Mouse (Mus musculus) liver, postnatal 0 days (tissue): Measurements from ENCODE around the gene Fcna. TPM values are rescaled to one million over a fixed set of nuclear protein-coding genes. Genes with fewer than 3 reads are reported as not detected.

ENCODE experiments used
- ATAC-seq: fragments of 200-750 bp; cut with Nextera tagmentation; 2 replicates; pipeline ENCODE4 v1.8.0; 2017; ENCODE audit warnings: mild to moderate bottlenecking, moderate library complexity
- DNase-seq: peaks from one replicate; pipeline ENCODE4 v3.0.0-alpha.2; 2016
- H3K27ac ChIP-seq: fragments of 300-500 bp; sonication (generic); 2 replicates; pipeline ENCODE4 v1.5.1; 2014; ENCODE audit warnings: antibody characterized with exemption, moderate library complexity, mild to moderate bottlenecking, low read depth
- H3K27me3 ChIP-seq: fragments of 300-500 bp; sonication (generic); 2 replicates; pipeline ENCODE4 v1.6.1; 2014; ENCODE audit warnings: low read length, control low read depth, mixed read lengths; ENCODE audit not compliant: insufficient read depth
- H3K36me3 ChIP-seq: fragments of 300-500 bp; sonication (generic); replicated peaks from 2 replicates; pipeline ENCODE4 v1.6.1; 2014; ENCODE audit warnings: mild to moderate bottlenecking, control low read depth, low read length, moderate library complexity, mixed read lengths; ENCODE audit not compliant: insufficient read depth
- H3K4me1 ChIP-seq: fragments of 300-500 bp; sonication (generic); 2 replicates; pipeline ENCODE4 v1.6.1; 2014; ENCODE audit warnings: antibody characterized with exemption, mild to moderate bottlenecking, control low read depth; ENCODE audit not compliant: insufficient read depth
- H3K4me2 ChIP-seq: fragments of 300-500 bp; sonication (generic); 2 replicates; pipeline ENCODE4 v1.6.1; 2014; ENCODE audit warnings: low read depth, mild to moderate bottlenecking, low read length, moderate library complexity, mixed read lengths
- H3K4me3 ChIP-seq: fragments of 300-500 bp; sonication (generic); 2 replicates; pipeline ENCODE4 v1.5.1; 2014; ENCODE audit warnings: low read depth, low read length
- H3K9ac ChIP-seq: fragments of 300-500 bp; sonication (generic); replicated peaks from 2 replicates; pipeline ENCODE4 v1.6.1; 2014; ENCODE audit warnings: mild to moderate bottlenecking, moderate library complexity
- H3K9me3 ChIP-seq: fragments of 300-500 bp; sonication (generic); 2 replicates; pipeline ENCODE4 v1.6.1; 2016; ENCODE audit warnings: mild to moderate bottlenecking, control low read depth, low read length, mixed read lengths
- CTCF ChIP-seq: sonication (generic); IDR thresholded peaks from 2 replicates; pipeline ENCODE4 v1.5.1; 2016; ENCODE audit warnings: antibody characterized with exemption, low read depth
- EP300 ChIP-seq: IDR thresholded peaks from 2 replicates; pipeline ENCODE4 v1.6.1; 2016; ENCODE audit warnings: antibody characterized with exemption, low read depth, mild to moderate bottlenecking
- WGBS: fragments of 180-500 bp; shearing (Covaris S2); extraction: QIAGEN DNeasy Blood & Tissue Kit; methylation state at CpG from one replicate; pipeline ENCODE4 v1.1.7; 2014; ENCODE audit not compliant: insufficient replicate concordance; 5-methylcytosine and 5-hydroxymethylcytosine counted together
- polyA plus RNA-seq: library from polyadenylated mRNA; unstranded; fragments of >200 nt; fragmentation: Nextera tagmentation; extraction: Ambion mirVana; gene quantifications from 2 replicates; pipeline ENCODE4 v1.2.1, GENCODE M21; 2015

Fcna gene
- polyA plus RNA-seq, 1 experiment from 2014 or later, result 100 TPM

DNA sequence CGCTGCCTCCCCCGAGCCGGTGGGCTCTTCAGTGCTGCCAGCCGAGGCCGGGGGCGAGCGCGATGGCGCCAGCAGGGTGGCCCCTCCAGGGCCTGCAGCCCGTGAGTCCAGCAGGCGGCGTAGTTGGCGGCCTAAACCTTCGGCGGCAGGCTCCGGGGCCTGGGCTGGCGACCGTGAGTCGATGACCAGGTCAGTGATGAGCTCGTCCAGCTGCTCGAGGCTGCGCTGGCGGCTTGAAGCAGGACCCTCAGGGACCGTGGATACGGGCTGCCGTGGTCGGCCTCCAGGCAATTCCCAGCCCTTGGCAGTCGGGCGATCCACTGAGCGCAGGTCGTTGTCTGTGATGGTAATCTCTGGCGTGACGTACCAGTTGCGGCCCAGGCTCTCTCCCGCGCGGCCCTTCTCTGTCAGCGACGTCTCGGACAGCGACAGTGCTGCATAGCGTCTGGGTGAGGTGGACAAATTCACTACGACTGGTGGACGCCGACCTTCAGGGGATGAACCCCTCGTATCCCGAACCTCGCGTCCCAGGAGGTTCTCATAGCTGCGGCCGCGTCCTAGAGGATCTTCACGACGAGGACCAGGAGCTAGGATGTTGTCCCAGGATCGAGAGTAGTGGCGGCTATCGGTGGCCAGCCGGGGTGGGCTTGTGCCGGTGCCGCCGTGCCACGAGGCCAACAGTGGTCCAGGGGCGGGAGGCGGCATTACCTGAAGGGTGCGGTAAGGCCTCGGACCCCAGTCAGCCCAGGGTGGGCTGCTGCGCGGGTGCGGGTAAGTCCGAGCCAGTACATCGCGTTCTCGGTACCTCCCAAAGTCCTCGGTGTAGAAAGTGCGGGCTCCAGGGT is 49.7 kb downstream of the Fcna start:
- ATAC-seq (no peak), DNase-seq (no peak)
- H3K36me3 ChIP-seq, result peaks cover under 1% of the 10 kb centered on the region; the same call in 1 of the 2 replicates
- H3K27me3 ChIP-seq, result peaks cover 55% of the 10 kb centered on the region
- peak overlapping the region; percentile 21; the same call in 1 of the 2 replicates for H3K4me3 ChIP-seq
- 6% methylated on average over 74 of the region's 75 CpGs for WGBS
- no peak overlapping the region for H3K9ac ChIP-seq
- TF ChIP-seq CTCF, result peak; percentile 30; the same call in 1 of the 2 replicates
- no peak for TF ChIP-seq EP300
- H3K27ac ChIP-seq, result no peak overlapping the region
- H3K4me2 ChIP-seq, result peak overlapping the region; percentile 40
- peaks cover 50% of the 10 kb centered on the region for H3K4me1 ChIP-seq
- H3K9me3 ChIP-seq, result no peaks in the 10 kb centered on the region

DNA sequence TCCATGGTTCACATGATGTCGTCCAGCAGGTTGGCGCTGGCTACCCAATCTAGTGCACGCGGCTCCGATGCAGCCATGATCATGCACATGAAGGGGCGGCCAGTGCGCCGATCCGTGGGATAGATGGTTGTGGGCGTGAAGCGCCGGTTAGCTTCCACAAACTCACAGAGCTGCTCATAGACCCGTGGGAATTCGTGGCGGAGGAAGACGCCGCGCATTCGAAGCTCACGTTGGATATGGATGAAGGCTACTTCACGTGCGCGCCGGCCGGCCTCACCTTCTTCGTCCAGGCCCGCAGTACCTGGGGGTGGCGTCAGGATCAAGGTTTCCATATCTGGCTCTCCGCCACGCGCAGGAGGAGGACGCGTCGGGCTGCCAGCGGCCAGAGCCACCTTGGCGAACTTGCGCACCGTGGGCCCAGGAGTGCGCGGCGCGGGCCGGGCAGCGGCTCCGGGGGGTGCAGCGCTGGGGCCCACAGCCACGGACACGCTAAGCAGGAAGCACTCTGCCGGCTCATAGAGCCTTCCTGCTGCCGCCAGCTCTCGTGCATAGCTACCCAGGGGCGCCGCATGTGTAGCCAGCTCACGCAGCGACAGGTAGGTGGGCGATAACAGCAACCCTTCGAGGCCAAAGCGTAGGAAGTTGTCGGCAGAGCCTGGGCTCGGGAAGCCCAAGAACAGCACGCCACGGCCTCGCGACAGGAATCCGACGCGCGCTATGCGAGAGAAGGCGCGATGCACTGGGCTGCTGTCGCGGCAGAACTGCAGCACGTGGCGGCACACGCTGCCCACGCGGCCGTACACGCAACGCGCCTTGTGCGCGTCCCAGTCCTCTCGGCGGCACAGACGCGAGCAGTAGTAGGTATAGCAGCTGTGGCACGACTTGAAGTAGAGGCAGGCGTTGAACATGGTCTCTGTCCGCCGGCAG is 50.6 kb downstream of the Fcna start:
- peaks cover 55% of the 10 kb centered on the region for H3K27me3 ChIP-seq
- no peaks in the 10 kb centered on the region for H3K36me3 ChIP-seq
- peaks cover 52% of the 10 kb centered on the region for H3K4me1 ChIP-seq
- H3K4me2 ChIP-seq, result peak overlapping the region; percentile 40
- H3K9ac ChIP-seq, result no peak overlapping the region
- TF ChIP-seq CTCF (no peak), EP300 (no peak)
- 22% methylated on average over 90 of the region's 92 CpGs for WGBS
- no peak for ATAC-seq
- no peak overlapping the region for H3K27ac ChIP-seq
- H3K4me3 ChIP-seq, result peak overlapping the region; percentile 21; the same call in 1 of the 2 replicates
- no peak for DNase-seq
- H3K9me3 ChIP-seq, result no peaks in the 10 kb centered on the region

DNA sequence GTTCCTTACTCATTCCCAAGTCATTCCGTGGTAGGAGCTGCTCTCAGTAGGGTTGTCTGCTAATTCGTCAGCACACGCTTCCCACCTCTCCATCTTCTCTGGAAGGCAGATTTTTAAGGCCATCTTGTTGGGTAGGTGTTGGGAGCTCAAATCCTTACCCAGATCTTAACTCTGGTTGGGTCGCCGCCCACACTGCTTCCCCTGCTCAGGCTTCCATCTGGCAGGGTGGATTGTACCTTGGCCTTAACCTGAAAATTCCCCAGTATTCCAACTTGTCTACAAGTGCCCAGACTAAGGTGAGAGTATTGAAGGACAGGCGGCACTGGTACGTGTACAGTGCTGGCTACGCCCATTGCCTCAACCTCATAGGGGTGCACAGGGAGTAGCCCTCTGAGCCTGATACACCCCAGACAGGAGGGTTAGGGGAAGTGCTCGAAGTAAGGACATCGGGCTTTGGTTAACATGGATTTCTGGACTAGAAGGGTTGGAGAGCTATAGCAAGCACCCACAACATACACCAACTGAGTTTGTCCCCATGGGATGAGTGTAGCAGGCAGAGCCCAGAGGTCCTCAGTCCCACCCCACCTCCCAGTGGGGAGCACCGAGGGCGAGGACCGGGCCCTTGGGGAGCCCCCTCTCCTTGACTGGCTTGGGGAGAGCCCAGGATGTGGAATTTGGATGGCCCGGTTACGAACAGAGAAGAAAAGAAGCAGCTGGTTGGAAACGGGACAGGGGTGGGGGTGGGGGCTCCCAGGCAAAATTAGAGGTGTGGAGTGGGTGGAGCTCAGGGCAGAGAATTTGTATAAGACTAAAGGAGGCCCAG is 51.6 kb downstream of the Fcna start:
- H3K4me1 ChIP-seq, result peaks cover 44% of the 10 kb centered on the region

DNA sequence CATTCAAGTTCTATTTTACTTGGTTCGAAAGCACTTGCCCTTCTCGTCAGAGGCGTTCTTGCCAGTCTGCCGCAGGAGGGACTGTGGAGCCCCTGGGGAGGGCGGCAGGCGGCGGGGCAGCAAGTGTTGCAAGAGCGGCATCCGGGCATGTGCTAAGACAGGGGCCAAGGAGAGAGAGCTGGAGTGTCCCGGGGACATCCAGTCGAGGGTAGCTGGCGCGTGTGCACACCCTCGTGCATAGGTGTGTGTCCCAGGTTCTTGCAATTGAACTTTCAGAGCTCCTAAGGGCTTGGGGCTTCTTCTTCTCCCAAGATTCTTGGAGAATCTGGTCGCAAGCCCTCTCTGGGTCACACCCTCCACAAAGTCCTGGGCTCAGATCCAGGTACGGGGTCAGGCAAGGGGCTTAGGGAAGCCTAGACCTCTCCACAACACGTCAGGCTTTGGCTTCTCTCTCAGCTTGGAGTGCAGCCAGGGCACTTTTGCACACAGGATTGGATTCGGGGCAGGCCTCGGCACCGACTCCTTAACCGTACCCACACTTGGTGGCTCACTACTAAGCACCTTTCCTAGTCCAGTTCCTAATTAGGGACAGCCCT is 52.3 kb downstream of the Fcna start:
- DNase-seq (peak; percentile 60), ATAC-seq (no peak)
- Histone ChIP-seq H3K9me3 (no peaks in the 10 kb centered on the region), H3K4me1 (peaks cover 41% of the 10 kb centered on the region), H3K27me3 (peaks cover 49% of the 10 kb centered on the region), H3K9ac (peak overlapping the region; percentile 61), H3K27ac (peak overlapping the region; percentile 68; the same call in 1 of the 2 replicates), H3K36me3 (no peaks in the 10 kb centered on the region), H3K4me3 (peak overlapping the region; percentile 55), H3K4me2 (peak overlapping the region; percentile 87)
- WGBS, result 21% methylated on average over 19 of the region's 21 CpGs
- TF ChIP-seq EP300 (no peak), CTCF (no peak)

More for the DNA sequence above, 51.6 kb downstream of the Fcna start:
- Histone ChIP-seq H3K27me3 (peaks cover 55% of the 10 kb centered on the region), H3K9me3 (no peaks in the 10 kb centered on the region), H3K9ac (no peak overlapping the region), H3K4me2 (no peak overlapping the region), H3K27ac (no peak overlapping the region), H3K4me3 (no peak overlapping the region), H3K36me3 (no peaks in the 10 kb centered on the region)
- WGBS, result 79% methylated on average over 16 of the region's 16 CpGs
- ATAC-seq, result no peak
- TF ChIP-seq EP300, result no peak
- no peak for DNase-seq

Other genes starting within 250 kb of the Fcna start
- 2.9 and 3.6 TPM in 2 replicates for gene Entpd2, start 232.2 kb downstream of the Fcna start, polyA plus RNA-seq
- 5.2 and 5.4 TPM in 2 replicates for gene Npdc1, start 228.7 kb downstream of the Fcna start, polyA plus RNA-seq
- 0.78 and 0.97 TPM in 2 replicates for gene Fut7, start 204.8 kb downstream of the Fcna start, polyA plus RNA-seq
- gene Abca2, start 199.3 kb downstream of the Fcna start, polyA plus RNA-seq, result 0.71 and 0.87 TPM in 2 replicates
- gene Clic3, start 171.2 kb downstream of the Fcna start, polyA plus RNA-seq, result 0.77 and 1.4 TPM in 2 replicates
- 14.7 and 17.1 TPM in 2 replicates for gene Paxx, start 166.9 kb downstream of the Fcna start, polyA plus RNA-seq
- 0.83 and 1.0 TPM in 2 replicates for gene Ptgds, start 158.0 kb downstream of the Fcna start, polyA plus RNA-seq
- not detected in 2 replicates for gene Lcn12, start 134.1 kb downstream of the Fcna start, polyA plus RNA-seq
- gene Fbxw5, start 127.3 kb downstream of the Fcna start, polyA plus RNA-seq, result 26.7 and 26.9 TPM in 2 replicates
- gene C8g, start 126.3 kb downstream of the Fcna start, polyA plus RNA-seq, result 106 and 107 TPM in 2 replicates
- 10.6 and 10.7 TPM in 2 replicates for gene Traf2, start 81.1 kb downstream of the Fcna start, polyA plus RNA-seq
- 263 and 268 TPM in 2 replicates for gene Edf1, start 70.2 kb downstream of the Fcna start, polyA plus RNA-seq
- 0.07 and 0.09 TPM in 2 replicates for gene Mamdc4, start 53.2 kb downstream of the Fcna start, polyA plus RNA-seq
- gene Phpt1, start 52.8 kb downstream of the Fcna start, polyA plus RNA-seq, result 44.7 and 46.1 TPM in 2 replicates
- gene Ajm1, start 46.3 kb downstream of the Fcna start, polyA plus RNA-seq, result 0.02 TPM in 1 of 2 replicates, not detected in the other
- gene Rabl6, start 19.5 kb downstream of the Fcna start, polyA plus RNA-seq, result 11.0 and 13.5 TPM in 2 replicates
- gene Ccdc183, start 10.4 kb downstream of the Fcna start, polyA plus RNA-seq, result 0.19 and 0.28 TPM in 2 replicates
- 43.3 and 55.1 TPM in 2 replicates for gene Tmem141, start 6.0 kb downstream of the Fcna start, polyA plus RNA-seq
- gene Lcn8, start 25.1 kb upstream of the Fcna start, polyA plus RNA-seq, result 0.18 TPM in 1 of 2 replicates, not detected in the other
- not detected in 2 replicates for gene Lcn5, start 29.9 kb upstream of the Fcna start, polyA plus RNA-seq
- not detected in 2 replicates for gene Lcn6, start 48.8 kb upstream of the Fcna start, polyA plus RNA-seq
- not detected in 2 replicates for gene Lcn10, start 54.7 kb upstream of the Fcna start, polyA plus RNA-seq
- not detected in 2 replicates for gene Obp2a, start 72.0 kb upstream of the Fcna start, polyA plus RNA-seq
- 9.4 and 10.1 TPM in 2 replicates for gene Bmyc, start 78.7 kb upstream of the Fcna start, polyA plus RNA-seq
- not detected in 2 replicates for gene Obp2b, start 109.0 kb upstream of the Fcna start, polyA plus RNA-seq
- gene Lcn3, start 137.5 kb upstream of the Fcna start, polyA plus RNA-seq, result not detected in 2 replicates
- not detected in 2 replicates for gene Lcn11, start 149.0 kb upstream of the Fcna start, polyA plus RNA-seq
- not detected in 2 replicates for gene Gm13539, start 154.2 kb upstream of the Fcna start, polyA plus RNA-seq
- not detected in 2 replicates for gene Glt6d1, start 187.8 kb upstream of the Fcna start, polyA plus RNA-seq
- not detected in 2 replicates for gene Lcn9, start 195.1 kb upstream of the Fcna start, polyA plus RNA-seq
- not detected in 2 replicates for gene Sohlh1, start 219.2 kb upstream of the Fcna start, polyA plus RNA-seq
- 0.11 TPM in 1 of 2 replicates, not detected in the other for gene Kcnt1, start 235.7 kb upstream of the Fcna start, polyA plus RNA-seq